Mouse (Mus musculus) bone marrow, adult 2 months (tissue): ENCODE results near the gene Trim38.

Experiments
- CTCF ChIP-seq: fragments of 200-500 bp; IDR thresholded peaks from 2 replicates; pipeline ENCODE4 v1.5.1; 2011; ENCODE audit warnings: low read length, control low read depth; ENCODE audit not compliant: control insufficient read depth, insufficient read depth
- POLR2A ChIP-seq: fragments of 200-500 bp; IDR thresholded peaks from 2 replicates; pipeline ENCODE4 v1.6.1; 2011; ENCODE audit warnings: low read depth, mild to moderate bottlenecking, control low read depth, low read length, borderline replicate concordance; ENCODE audit not compliant: control insufficient read depth

DNA sequence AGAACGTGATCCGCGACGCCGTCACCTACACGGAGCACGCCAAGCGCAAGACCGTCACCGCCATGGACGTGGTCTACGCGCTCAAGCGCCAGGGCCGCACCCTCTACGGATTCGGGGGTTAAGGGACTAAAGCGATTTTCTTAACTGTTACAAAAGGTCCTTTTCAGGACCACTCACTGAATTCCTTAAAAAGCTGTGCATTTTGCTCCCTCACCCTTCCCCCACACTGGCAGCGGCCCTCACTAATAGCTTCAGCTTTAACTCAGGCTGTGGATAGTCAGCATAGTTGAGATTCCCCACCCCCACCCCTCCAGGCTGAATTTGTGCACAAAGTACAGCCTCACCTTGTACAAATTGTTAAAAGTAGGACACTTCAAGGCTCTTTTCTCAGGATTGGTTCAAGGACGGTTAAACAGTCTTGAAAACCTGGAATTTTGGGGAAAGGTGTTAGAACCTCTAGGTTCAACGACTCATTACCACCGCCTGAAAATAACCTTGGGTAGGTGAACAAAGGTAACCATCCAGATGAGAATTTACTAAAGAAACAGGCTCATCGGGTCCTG, 12.4 kb upstream of the Trim38 start:
- TF ChIP-seq CTCF (no peak), POLR2A (peak; percentile 94; the same call in 1 of the 2 replicates)
